Mouse (Mus musculus) CD4-positive, CD25-positive, alpha-beta regulatory T cell, adult 2 months (primary cell): ENCODE results near the gene Acss2.

Source experiments
- DNase-seq: peaks from one replicate; pipeline ENCODE4 v3.0.0-alpha.2; 2012; ENCODE audit warnings: low read depth, low spot score

Acss2 gene

DNA sequence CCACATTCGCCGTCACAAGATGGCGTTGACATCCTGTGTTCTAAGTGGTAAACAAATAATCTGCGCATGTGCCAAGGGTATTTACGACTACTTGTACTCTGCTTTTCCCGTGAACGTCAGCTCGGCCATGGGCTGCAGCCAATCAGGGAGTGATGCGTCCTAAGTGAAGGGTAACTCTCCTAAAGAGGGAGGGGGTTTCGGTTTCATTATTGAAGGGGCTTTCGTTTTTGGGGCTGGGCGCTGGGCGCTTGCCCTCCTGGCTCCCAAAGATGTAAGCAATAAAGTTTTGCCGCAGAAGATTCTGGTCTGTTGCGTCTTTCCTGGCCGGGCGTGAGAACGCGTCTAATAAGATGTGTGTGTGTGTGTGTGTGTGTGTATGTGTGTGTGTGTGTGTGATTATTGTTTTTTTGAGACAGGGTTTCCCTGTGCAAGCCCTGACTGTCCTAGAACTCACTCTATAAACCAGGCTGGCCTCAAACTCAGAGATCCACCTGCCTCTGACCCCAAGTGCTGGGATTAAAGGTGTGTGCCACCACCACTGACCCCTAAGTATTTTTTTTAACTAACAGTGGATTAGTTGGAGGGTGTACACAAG lies 20.8 kb downstream of the Acss2 start:
- DNase-seq: peak; percentile 22

DNA sequence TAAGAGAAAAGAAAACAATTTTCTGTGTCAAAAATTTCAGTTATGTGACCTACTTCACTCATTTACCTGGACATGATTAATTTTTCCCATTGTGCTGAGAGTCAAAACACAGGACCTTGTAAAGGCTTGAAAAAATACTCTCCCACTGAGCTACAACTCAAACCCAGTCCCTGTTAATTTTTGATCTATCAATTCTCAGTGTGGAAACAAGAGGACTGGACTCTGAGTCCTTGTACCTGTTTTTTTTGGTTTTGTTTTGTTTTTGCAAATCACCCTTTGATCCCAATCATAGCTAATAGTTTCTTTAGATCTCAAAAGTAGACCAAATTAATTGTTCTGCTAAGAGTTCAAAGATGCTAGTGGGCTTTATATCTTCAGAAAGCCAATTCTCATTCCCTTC lies 21.9 kb downstream of the Acss2 start:
- no peak for DNase-seq

DNA sequence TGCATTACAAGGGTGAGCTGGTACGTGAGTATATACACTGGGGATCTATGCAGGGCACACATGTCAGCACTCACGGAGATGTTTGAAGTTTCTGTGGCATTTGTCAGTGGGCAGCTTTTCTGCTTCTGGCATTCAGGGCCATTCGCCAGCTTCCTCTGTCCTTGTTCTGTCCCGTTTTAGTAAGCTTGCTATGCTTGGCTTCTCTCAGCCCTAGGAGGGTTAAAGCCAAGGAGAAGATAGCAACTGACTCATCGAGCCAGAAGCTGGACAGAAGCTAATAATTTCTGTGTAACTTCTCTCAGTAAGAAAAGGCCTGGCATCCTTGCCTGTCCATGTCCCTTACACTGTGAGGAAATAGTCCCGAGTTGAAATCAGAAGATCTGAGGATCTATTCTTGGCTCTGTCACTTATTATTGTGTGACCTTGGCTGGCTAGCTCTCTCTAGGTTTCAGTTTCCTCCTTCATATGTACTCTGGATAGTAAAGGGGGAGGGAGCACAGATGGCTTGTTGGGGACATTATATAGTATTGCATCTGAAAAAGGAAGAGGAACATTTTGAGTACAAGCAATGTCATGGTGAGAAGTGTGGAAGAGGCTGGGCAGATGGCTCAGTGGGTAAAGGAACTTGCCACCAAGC lies 23.2 kb downstream of the Acss2 start:
- DNase-seq: no peak

DNA sequence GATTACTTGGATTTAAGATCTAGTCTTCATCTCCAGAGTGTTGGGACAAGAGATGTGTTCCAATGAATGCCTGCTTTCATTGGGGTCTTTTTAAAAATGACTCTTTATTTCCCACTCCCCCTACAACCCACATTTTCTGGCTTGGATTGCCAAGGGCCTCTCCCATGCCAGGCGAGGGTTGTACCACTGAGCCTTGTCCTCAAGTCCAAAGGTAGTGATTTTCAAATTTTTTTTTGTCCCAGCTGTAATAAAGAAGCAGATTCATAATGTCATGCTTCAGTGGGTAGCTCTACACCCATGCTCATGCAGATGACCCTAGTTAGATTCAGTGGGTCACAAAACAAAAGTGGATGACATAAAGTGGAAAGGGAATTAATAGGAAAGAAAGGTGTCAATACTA lies 29.2 kb downstream of the Acss2 start:
- no peak for DNase-seq

DNA sequence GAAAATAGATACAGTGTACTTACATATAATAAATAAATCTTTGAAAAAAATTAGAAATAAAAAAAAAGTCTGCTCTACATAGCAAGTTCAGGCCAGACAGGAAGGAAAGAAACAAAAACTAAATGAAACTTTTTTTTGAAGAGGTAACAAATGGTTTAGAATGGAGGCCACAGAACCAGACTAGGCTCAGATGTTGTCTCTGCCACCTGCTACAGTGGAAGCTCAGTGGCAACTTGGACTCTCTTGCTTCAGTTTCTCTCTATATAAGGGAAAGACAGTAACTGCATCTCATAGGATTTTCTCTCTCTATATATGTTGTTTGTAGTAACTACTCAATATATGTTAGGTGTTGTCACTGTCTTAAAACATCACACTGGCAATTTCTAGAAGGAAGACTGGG lies 34.6 kb downstream of the Acss2 start:
- DNase-seq: peak; percentile 26

DNA sequence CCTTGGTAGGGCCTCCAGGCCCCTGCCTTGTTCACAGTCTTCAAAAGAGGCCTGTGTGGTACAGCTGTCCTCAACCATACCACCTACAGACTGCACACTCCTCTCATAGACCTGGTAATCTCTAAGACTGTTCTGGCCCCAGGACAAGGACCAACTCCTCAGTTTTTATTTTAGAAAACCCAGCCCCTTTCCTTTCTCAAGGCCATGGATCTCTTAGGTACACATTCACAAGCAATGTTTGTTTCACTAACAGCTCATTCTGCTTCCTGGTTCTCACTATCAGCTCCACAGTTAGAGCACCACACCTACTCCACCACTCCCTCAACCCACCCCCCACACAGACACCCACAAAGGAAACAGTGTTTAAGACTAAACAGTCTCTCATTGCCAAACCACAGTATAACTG lies 35.2 kb downstream of the Acss2 start:
- peak; percentile 70 for DNase-seq

DNA sequence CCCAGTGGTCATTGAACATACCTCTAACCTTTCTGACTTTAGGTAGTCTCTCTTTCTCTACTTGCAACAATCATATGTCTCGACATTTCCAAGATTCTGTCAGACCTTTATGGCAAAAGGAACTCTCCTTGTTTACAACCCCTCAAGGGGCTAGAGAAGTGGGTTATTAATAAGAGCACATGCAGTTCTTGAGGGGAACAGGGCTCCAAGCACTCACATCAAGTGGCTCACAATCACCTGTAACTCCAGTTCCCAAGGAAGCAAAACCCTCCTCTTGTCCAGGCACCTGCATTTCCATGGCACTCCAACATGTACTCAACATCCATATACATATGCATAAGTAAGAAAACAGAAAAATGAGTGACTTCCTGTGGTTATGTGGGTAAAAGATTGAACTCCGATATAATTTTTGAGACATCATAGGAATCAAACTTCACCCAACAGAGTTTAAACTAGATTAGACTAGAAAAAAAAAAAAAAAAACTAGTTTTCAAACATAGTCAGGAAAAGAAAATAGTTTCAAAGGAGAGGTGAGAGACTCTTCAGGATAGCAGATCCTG lies 36.8 kb downstream of the Acss2 start:
- DNase-seq: peak; percentile 55

DNA sequence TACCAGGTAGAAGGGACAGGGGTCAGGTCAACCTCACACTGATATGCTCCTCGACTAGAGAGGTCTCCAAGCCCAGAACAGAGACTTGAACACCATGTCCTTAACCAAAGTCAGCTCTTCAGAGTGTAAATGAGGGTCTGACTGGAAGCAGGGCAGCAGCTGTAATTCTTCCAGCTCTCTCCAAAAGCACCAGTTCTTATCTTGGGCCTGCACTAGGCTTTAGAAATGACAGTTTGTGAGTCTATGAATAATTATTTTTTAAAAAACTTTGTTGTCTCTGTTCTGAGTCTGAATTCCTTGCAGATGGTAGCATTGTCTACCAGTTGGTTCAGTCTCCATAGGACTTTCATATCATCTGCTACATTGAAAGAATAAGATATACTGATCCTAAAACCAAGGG lies 44.5 kb downstream of the Acss2 start:
- DNase-seq: no peak

DNA sequence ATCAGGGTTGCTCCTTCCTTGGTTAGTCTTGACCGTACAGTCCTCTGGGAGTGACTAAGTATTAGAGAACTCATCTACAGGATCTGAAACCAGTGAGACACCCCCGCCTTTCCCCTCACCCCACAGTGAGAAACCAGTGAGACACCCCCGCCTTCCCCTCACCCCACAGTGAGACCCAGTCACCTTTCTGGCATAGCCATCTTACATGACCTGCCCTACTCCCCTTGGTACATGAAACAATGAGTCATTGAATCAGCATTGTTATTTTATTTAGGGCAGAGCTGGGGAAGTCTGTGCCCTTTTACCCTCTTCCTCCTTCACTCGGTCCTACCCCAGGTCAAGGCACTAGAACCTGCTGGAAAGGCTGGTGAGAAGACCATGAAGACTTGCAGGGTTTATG lies 45.2 kb downstream of the Acss2 start:
- no peak for DNase-seq

DNA sequence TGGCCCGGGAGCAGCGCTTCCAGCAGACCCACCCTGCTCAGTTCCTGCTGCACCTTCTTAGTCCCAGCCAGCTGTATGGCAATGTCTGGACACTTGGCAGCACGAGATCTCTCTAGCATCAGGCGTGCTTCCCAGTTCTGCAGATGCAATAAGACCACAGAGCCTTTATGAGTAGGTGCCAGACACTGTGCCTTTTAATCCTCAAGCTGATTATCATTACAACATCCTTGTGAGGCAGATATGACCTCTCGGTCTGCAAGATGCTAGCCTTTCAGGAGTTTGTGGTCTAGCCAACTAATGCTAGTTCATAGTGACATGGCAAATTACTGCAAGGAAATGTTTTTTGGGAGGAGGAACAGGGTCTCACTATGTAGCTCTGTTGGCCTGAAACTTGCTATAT lies 50.0 kb downstream of the Acss2 start:
- no peak for DNase-seq

DNA sequence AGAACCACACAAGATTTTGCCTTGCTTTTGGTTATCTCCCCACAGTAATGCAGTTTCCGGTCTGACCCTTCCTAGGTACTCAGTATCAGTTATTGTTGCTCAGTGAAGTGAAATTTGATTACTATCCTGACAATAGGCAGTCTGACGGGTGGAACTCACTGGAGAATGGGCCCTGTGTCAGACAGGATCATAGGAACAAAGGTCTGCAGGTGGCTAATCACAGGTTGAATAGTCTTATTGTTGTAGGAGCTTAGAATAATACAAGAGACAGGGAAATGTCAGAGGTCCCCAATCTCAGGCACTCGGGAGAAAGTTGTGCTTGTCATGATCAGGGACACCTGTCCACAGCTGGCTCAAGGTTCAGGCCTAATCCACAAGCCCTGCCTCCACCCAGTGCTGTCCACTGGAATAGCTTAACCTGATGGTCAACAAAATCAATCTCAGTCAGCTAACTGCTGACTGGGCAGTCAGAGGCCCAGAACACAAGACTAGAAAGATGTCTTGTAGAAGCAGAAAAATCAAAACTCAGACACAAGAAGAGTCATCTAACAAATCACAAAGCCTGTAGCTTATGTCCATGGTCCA lies 51.6 kb downstream of the Acss2 start:
- DNase-seq: no peak

DNA sequence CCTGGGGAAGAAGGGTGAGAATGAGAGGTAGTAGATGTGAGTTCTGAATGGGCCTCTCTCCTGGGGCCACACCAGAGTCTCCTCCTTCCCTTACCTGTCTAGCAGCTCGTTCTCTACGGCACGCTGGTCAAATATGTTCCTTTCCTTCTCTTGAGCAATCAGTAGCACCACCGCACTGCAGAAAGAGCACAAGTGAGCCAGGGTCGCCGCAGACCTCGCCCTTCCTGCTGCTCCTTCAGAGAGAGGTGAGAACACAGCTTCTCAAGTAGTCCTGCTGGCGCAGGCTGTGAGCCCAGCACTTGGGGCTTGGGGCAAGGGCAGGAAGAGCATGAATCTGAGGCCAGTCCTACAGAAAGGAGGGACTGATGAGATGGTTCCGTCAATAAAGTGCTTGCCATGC lies 55.3 kb downstream of the Acss2 start:
- no peak for DNase-seq

DNA sequence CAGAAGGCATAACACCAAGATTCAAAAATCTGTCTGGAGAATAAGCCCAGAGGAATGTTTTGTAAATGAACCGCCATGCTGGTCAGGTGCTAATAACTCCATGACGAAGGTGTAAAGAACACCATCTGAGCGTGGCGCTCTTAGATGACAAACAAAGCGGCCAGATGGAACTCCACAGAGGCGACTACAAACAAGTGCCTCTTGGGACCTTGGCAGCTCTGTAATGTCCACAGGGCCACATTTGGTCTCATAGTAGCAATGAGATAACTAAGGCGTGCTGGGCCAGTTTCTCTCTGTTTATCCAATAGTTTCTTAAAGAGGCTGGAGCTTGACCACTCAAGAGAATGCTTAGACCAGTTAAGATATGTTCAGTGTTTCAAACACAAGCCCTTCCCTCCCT lies 56.2 kb downstream of the Acss2 start:
- DNase-seq: no peak

DNA sequence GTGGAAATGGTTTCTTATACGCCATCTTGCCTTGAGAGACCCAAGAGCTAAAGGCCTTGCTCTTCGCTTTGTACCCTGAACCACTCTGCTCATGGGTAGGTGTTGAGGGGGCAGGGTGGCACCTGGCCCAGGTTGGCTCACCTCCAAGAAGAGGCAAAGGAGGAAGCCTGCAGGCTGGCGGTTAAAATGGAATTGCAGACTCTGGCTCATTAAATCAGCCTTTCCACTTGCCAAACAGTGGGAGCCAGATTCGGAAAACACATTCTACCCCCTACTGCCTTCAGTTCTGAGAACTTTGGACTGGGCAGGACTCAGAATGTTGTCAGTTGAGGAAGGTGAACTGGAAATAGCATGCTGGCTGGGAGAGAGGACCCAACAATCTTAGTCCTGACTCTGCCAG lies 57.0 kb downstream of the Acss2 start:
- DNase-seq: no peak

DNA sequence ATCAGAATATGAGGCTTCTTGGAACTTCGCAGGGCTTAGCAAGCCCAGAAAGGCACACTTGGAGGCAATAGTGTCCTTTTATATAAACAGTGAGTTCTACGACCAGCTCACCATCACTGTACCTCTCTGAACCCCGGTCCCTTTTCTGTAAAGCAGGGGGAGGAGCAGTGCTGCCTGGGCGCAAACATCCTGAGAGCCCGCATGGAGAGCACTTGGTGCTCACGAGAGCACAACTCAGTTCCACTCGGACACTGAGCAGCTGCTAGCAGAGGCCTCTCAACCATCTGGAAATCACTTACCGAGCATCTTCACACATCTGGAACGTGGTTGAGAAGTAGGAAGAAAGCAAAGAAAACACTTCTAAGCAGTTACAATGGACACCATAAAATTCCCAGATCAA lies 58.9 kb downstream of the Acss2 start:
- no peak for DNase-seq

DNA sequence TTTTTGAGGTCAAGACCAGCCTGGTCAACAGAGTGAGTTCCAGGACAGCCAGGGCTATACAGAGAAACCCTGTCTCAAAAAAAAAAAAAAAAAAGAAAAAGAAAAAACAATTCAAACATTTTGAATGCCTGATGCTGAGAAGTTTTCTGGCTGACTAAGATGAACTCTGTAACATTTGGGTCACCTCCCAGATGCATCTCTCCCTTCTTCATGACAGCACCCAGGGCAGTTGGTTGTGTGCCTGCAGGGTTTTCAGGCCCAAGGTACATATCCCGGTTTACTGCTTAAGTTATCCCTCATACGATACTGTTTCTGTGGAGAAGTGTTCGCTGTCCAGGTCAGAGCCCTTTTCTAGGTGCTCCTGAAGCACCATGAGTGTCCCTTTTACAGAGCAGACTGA lies 62.6 kb downstream of the Acss2 start:
- no peak for DNase-seq

DNA sequence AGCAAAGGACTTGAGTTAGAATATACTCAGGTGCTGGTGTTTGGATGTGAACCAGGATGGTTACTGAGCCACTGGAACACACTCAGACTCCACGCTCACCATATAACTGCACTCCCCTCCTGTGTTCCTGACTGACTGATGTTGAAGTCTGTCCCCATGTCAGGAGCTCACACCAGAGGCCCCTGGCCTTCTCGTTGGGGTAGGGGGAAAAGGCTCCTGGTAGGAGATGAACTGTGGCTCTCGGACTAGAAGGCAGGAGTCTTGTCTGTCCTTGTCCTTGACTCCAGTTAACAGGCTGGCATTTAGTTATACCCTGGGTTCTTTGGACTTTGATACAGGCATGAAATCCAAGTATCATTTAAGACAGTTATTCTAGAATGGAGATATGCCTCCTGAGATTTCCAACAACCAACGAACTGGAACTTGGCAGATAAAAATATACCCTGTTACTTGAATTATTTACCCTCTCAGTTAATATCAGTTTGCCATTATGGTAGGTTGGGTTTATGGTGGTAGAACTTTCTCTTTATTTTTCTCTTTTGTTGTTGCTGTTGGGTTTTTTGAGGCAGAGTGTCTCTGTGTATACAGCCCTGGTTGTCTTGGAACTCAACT lies 64.7 kb downstream of the Acss2 start:
- no peak for DNase-seq

DNA sequence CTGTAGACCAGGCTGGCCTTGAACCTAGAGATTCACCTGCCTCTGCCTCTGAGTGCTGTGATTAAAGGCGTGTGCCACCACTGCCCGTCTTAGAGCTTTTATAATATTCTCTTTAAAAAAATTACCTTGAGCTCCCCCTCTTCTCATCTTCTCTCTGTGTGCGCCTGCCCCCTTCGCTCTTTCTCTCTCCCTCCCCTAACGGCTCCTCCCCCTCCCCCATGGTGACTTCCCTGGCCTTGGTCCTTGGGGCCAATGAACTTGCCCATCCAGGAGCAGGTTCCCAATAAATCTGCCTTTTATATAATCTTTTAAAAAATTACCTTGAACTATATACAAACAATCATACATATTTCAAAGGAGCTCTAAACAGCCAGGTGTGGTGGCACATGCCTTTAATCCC lies 65.2 kb downstream of the Acss2 start:
- no peak for DNase-seq

DNA sequence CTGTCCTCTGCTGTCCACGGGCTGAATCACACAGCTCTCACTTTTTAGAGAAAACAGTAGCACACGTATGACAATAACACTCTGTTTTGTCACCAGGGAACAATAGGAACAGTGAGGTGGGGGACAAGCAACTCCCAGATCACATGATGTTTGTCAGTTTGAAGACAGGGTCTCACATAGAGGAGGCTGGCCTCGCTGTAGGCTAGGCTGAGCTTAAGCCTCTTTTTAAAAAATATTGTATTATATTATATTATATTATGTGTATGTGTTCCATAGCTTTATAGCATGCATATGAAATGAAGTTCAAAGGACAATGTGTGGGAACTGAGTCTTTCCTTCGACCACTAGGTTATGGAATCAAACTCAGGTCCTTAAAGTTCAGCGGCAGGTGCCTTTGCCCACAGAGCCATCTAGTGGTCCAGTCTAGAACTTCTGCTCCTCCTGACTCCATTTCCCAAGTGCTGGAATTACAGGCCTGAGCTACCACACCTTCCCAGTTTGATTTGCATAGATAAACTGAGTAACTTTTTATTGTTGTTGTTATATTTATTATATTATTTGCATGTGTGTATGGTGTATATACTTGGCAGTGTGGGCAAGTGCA lies 66.3 kb downstream of the Acss2 start:
- peak; percentile 74 for DNase-seq

DNA sequence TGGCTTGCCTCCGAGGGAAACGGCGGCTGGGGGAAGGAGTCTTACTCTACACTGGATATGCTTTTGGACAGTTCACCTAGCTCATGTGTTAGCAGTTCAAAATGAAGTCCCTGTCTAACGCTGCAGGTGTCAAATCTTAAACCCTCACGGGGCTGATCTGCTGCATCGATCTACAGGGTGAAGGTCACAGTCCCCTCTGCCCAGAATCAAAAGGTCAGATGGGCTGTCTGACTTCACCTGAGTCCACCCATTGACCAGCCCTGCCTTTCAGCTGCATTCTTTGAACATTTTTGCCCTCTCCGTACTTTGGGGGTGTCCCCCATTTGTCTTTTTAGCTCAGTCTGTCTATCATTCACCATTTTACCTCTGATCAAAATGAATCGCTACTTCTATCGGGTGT lies 67.3 kb downstream of the Acss2 start:
- no peak for DNase-seq

DNA sequence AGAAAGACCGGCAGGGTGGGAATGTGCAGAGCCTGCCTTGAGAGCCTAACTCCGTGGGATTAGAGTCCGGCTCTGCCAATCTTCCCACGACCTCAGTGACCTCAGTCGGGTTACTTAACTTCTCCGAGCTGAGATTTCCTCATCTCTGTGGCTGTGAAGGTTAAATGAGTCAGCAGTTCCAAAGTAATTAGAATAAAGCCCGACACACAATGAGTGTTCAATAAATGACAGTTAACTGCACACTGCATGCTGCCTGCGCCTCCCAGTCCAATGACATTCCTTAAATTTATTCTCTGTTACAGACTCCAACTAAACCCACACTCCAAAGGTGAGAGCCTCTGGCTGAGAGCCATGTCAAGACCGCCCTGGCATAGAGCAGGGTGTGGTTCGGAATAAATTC lies 67.7 kb downstream of the Acss2 start:
- no peak for DNase-seq

DNA sequence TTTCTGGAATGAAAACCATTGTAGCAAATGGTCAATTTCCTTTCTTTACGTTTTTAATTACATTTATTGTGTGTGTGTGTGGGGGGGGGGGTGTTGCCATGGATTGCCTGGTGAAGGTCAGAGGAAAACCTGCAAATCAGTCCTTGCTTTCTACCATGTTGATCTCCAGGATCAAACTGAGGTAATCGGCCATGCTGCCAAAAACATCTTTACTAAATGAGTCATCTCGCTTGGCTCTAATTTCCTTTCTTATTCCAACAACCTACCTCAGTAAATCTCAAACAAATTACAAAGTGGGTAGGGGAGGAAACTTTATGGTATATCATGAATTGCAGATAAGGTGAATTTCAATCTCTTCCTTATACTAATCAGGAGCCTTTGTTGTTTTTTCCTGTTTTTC lies 70.4 kb downstream of the Acss2 start:
- no peak for DNase-seq
